Mouse (Mus musculus): ENCODE results near the gene Gm21969.

GRCm38 (mm10) chr4:139574799-139575672 is 27.9 kb upstream of the Gm21969 start:
- TF ChIP-seq CTCF (IDR thresholded peaks at IDR 0.05; ENCODE audit: insufficient read depth, low read depth, low read length) (no peak), POLR2A (IDR thresholded peaks at IDR 0.05; ENCODE audit: insufficient read depth, low read depth, low read length) (no peak)
